Mouse (Mus musculus): ENCODE results near the gene Amfr. TPM values are rescaled to one million over a fixed set of nuclear protein-coding genes. Genes with fewer than 3 reads are reported as not detected.
A peak's percentile ranks its signal among the peaks of the same experiment; 100 is the strongest.

Gene Amfr
- total RNA-seq, 2 experiments from 2014 or later = 69.7 to 70.6 TPM

DNA sequence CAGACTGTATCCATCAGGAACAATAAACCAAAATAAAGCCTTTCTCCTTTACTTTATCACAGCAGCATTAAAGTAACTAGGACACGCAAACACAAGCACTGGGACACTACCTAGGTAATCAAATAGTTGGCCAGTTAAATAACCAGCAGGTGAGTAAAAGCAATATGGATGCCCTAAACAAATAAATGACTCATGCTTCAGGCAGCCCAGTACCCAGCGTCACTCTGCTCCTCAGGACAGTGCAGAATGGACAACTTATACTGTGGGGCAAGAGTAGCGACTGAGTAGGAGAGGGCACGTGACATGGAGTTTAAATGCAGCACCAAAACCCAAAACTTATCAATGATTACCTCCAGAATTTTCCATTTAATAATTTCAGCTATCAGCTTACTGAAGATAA is 22.9 kb downstream of the Amfr start:
- no peak for DNase-seq
- intact Hi-C loops (cut with DNase I; ENCODE audit: low total_unique reads) = no loop called here

DNA sequence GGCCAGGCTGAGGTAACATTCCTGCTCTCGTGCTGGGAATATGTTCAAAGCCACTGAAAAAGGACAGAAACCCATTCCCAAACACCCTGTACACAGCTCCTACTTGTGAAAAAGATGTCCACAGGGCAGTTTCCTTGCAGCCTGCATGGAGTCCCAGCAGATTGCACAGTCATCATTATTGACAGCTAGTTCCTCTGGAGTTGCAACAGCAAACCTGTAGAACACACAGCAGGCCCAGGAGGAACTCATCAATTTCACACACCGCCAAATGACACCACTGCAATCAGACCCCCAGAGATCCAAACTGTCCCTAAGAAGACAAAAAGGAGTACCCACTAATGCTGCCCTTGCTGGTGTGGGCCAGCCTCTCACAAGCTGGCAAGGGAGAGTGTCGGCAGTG is 27.9 kb downstream of the Amfr start:
- DNase-seq = no peak
- intact Hi-C loops (cut with DNase I; ENCODE audit: low total_unique reads) = no loop called here

DNA sequence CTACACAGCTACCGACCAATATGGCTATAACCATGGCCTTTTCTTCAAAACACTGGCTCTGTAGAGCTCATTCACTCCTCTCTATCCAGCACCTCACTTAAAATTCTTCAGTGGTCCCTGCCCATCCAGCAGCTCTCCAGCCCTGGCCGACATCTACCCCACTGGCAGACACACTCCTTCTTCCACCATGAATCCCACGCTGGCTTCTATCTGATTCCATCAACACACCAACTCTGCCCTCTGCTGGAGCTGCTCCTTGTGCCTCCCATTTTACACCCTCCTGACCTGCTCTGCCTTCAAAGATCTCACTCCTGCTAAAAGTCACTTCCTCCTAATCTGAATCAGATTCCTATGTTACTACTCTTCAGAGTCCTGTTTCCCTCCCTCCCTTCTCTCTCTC is 28.8 kb downstream of the Amfr start:
- no peak for DNase-seq
- intact Hi-C loops (cut with DNase I; ENCODE audit: low total_unique reads) = no loop called here

DNA sequence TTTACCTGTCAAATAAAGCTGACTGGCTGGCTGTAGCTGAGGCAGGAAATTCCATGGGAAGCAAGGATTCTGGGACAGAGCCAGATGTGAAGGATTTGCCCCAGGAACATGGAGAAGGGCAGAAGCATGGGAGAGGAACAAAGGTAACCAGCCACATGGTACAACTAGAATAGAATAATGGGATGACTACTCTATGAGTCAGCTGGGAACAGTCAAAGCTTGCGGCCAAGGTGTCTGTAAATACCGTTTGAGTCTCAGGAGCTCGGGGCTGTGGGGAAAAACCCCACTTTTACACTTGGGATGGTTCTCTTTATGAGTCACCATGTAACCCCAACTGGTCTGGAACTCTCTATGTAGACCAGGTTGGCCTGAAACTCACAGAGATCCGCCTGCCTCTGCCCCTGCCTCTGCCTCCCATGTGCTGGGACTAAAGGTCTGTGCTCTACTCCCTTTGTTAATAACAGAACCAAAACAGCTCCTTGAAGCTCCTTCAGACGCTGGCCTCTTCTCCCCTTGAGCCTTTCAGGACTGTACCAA is 30.9 kb downstream of the Amfr start:
- DNase-seq = no peak
- intact Hi-C loops (cut with DNase I; ENCODE audit: low total_unique reads) = no loop called here

DNA sequence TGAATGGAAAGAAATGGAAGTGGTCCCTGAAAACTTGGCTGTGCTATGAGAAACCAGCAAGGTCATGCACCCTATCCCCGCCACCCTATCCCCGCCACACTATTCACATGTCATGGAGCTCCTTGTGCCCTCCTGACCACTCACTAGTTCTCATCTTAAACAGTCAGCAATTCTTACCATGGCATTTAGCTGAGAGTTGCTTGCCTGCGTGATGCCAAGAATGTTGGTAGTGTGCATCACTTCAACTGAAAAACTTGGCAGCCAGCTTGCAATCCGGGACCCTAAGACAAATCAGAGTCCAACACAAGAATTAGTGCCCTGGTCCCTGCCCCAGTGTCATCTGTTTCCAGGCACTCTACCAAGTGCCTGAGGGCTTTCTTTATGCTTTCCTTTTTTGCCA is 32.5 kb downstream of the Amfr start:
- no peak for DNase-seq

DNA sequence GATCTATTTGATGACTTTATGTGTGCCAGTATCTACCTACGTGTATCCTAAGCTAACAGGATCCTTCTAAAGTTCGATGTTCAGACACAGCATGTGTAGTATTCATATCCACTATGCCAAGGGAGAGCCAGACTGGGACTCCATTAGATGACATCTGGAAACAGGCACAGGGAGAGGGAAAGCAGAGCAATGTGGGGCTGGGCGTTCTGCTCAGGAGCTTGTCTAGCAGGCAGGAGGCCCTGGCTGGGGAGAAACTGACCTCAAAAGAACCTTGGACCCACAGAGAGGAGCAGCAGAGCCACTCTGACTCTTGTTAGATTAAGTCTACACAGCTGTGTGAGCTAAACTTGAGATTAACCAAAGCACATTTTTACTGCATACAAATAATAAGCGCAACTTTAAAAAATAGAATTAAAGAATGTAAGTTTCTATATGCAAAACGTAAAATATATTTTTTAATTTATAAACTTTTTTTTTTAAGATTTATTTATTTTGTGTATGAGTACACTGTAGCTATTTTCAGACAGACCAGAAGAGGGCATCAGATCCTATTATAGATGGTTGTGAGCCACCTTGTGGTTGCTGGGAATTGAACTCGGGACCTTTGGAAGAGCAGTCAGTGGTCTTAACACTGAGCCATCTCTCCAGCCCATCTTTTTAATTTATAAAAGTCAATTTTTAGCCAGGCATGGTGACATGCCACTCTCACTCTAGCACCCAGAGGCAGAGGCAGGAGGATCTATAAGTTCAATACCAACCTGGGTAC is 36.0 kb downstream of the Amfr start:
- DNase-seq = no peak

More for the DNA sequence above, 32.5 kb downstream of the Amfr start:
- intact Hi-C loops (cut with DNase I; ENCODE audit: low total_unique reads) = no loop called here

DNA sequence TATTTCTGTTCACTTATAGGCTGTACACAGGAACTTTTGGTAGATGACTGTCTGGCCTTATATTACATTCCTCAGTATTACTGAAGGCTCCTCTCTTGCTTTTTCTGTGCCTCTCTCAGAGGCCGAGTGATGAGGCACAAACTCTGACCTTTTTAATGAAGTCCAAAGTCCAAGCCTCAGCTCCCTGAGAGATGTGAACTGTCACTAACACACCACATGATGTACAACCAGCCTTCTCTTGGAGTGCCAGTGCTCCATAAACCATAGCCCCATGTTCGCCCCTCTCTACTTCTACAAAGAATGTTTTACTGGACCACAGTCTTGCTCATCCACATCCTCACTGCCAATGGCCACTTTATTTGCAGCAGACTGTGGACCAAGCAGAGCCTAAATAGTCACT is 37.3 kb downstream of the Amfr start:
- no peak for DNase-seq
- intact Hi-C loops (cut with DNase I; ENCODE audit: low total_unique reads) = no loop called here

More for the DNA sequence above, 36.0 kb downstream of the Amfr start:
- intact Hi-C loops (cut with DNase I; ENCODE audit: low total_unique reads) = no loop called here

DNA sequence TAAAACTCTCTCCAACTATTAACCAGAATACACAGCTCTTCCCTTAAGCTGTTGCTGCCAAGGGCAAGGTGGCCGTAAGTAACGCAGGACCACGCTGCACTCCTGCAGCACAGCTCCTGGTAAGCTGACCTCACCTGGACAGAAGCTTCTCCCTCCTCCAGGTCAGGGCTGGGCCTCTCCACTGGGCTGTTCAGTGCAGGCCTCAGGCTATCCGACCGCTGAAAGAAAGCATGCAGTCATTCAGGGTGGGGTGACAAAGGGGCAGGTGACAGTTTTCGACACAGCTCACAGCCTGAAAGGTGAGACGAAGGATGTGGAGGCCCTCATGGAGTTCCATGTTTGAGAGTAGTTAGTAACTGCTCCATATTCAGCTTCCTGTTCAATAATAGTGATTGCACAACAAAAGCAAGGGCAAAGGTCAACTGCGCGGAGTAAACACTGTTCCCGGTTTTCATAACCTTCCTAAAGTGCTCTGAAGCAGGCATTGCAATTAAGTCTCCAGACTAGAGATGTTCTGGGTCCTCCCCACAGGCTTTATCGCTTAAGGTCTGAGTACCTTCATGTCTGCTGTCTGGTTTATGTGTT is 37.9 kb downstream of the Amfr start:
- no peak for DNase-seq
- intact Hi-C loops (cut with DNase I; ENCODE audit: low total_unique reads) = no loop called here

DNA sequence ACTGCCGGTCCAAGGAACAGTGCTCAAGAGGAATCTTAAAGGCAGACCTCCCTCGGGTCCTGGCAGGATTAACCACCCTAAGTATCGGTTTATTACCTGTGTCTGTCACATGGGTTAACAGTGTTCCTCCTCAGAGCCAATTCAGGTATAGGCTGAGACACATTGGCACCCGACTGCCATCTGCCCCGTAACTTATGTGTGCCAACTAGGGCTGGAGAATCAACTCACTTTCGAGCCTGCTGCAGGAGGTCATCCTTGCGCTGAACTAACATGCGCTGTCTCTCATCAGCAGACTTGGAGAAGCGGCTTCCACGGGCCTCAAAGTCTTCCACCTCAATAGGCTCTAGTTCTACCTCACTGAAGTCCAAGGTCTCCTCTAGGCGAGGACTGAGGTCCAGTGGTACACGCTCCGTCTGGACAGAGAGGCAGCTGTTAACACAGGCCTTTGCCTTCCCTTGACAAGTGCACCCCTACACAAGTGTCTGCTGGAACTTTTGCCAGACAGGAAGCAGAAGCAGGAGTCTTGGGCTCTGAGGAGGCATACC is 38.7 kb downstream of the Amfr start:
- DNase-seq = no peak
- intact Hi-C loops (cut with DNase I; ENCODE audit: low total_unique reads) = no loop called here

DNA sequence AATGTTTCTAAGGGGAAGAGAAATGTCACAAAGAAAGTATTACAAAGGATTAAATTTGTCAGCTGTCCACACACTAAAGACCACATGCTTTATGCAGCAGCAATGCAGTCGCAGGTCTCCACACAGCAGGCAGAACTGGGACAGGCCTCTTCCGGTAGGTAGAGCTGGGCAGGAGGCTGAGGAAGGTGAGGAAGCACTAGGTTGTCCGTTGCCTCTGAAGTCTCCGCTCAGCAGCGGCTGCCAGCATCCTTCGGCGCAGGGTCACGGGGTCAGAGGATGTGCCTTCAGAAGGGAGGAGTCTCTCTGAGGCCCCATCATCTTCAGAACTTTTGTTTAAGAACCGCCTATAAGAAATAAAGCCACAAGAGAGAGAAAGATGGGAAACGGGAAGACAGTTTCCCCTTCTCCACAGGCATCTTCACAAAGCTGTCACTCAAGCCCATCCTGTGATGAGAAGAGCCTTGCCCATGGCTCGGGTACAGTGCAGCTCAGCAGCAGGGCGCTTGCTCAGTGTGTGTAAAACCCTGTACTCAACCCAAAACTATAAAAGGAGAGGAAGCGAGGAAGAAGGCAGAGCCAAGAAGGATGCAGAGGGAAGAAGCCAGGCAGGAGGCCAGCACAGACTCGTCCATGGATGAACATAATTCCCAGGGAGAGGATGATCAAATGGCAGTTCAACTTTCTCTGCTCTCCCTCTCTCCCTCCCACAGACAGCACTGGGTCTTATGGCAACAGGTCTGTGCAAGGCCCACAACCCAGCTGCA is 39.5 kb downstream of the Amfr start:
- intact Hi-C loops (cut with DNase I; ENCODE audit: low total_unique reads) = no loop called here
- no peak for DNase-seq

DNA sequence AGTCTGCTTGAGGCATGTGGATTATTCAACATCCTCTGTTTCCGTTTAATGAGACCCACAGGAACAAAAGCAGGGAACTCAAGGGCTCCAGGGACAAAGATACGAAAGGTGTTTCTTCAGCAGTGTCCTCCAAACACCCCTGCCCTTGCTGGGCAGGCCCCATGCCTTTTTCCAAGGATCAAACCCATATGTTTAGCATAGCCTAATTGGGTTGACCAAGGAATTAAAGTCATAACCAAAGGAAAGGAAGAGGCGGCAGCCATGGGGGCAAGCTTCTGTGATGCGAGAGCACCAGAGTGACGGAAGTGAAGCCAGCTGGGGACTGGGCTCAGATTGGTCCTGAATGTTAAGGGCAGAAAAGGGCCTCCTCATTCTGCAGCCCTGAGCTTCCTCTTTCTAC is 40.4 kb downstream of the Amfr start:
- no peak for DNase-seq
- intact Hi-C loops (cut with DNase I; ENCODE audit: low total_unique reads) = no loop called here

DNA sequence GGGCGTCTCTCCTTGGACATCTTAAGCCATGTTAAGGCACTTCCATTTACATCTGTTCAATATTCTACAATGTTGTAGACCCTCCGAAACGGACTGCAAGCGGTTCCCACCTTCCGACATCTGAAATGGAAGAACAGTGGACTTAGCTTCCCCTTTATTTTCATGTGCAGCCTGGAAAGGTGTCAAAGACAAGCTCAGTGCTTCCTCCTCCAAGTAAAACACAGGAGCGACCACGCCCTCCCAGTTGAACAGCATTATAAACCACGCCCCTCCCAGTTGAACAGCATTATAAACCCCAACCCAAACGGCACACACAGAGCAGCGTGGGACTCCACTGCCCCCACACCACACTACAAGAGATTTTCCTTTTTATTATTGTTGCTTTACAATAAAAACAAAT is 41.2 kb downstream of the Amfr start:
- intact Hi-C loops (cut with DNase I; ENCODE audit: low total_unique reads) = no loop called here
- no peak for DNase-seq

DNA sequence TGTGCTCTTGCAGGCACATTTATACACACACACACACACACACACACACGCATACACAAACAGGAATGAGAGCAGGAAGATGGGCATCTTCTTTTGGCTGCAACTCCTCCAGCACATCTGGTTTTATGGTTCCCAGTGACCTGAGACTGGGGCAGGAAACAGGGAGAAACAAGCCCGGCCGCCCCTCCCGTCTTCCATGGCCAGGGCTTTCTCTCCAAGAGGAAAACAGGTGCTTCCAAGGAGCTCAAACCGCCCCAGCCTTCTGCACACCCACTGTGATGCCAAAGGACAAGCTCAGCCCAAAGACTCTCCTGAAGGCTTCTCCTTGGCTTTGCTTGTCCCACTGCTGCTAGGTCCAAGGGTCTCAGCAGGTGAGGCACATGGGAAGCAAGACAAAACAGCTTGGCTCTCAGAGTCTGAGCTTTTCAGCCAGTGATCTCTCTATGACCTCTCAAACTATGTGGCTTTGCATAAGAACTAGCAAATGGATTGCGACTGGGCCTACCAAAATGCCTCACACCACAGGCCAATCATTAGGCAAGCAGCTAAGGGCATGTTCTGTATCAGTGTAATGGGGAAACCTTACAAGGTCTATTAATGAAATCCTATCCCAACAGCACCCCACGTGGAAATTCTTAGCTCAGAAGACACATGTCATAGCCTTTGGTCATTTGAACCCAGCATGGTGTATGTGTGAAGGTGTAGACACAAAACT is 42.9 kb downstream of the Amfr start:
- no peak for DNase-seq
- intact Hi-C loops (cut with DNase I; ENCODE audit: low total_unique reads) = no loop called here

DNA sequence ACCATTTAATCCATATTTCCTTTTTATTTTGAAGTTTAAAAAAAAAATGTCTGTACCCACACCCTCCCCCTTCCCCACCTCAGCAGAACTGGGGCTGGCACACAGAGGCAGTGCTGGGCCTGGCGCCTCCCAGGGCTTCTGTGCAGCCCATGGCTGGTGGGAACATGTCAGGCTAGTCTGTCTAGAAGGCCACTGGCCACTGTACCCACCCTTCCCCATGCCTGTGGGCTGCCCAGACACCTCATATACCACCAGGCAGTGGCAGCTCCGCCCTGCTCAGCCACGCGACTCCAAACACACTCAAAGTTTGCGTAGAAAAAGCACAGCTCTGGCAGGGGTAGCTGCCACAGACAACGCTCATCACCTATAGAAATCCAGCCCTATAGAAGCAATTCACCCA is 44.3 kb downstream of the Amfr start:
- no peak for DNase-seq

DNA sequence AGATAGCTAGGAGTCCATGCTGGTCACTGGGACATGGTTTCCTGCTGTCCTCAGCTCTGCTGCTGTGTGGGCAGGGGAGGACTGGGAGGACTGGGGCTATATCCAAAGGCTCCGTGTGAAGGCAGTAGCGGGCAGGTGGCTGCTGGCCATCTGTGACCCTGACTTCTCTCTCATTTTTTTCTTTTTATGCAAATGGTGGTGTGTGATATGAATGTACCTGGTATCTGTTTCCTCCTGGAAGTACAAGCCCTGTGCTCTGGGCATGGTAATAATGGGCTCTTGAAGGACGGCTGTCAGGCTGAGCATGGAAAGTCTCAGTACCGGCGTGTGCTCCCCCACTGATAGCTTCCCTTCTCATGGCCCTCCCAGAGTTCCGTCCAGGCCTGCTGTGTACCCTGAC is 51.7 kb downstream of the Amfr start:
- DNase-seq = no peak
- intact Hi-C loops (cut with DNase I; ENCODE audit: low total_unique reads) = no loop called here

More for the DNA sequence above, 44.3 kb downstream of the Amfr start:
- intact Hi-C loops (cut with DNase I; ENCODE audit: low total_unique reads) = no loop called here

DNA sequence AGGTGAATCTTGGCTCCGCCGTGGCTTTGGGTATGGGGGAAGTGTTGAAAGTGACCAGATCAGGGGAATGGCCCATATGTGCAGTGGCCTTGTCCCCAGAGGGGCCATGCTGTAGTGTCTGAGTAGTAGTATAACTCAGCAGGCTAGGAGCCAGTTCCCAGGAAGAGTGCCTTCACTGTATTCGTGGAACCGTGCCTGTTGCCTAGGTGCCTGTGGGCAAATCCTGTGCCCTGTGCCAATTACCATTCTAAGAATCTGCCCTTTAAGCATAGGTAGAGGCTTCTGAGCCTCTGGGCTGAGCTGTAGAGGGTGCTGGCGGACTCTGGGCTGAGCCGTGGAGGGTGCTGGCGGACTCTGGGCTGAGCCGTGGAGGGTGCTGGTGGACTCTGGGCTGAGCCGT is 54.2 kb downstream of the Amfr start:
- peak; percentile 2 for DNase-seq
- intact Hi-C loops (cut with DNase I; ENCODE audit: low total_unique reads) = no loop called here

DNA sequence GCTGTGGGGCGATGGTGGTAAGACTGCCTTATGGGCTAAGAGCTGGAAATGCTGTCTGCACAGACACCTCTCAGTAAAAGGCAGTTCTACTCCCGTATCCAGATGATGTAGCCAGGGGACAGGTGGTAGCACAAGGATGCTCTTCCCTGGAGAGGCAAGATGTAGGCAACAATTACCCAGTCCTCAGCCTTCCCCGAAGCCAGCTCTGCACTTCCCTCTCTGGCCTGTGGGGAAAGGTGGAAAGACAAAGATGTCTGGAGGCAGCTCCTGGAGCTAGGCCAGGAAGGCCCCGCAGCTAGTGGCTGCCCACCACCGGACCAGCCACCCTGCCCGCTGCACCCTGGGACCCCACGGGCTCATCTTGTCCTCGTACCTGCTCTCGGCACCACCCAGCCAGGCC is 60.1 kb downstream of the Amfr start:
- intact Hi-C loops (cut with DNase I; ENCODE audit: low total_unique reads) = no loop called here
- peak; percentile 3 for DNase-seq

DNA sequence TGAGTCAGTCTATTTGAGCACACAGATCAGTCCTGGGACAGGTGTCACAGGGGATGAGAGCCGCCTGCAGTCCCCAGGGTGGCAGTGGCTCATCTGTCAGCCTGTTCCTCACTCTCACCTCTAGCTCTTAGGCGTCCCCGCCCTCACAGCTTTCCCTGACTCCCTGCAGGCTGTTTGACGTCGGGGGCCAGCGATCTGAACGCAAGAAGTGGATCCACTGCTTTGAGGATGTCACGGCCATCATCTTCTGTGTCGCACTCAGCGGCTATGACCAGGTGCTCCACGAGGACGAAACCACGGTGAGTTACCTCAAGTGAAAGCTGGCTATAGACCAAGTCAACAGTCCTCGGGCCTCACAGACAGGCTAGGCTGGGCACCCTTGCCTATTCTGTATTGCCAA is 62.5 kb downstream of the Amfr start:
- DNase-seq = peak; percentile 2
- intact Hi-C loops (cut with DNase I; ENCODE audit: low total_unique reads) = no loop called here

DNA sequence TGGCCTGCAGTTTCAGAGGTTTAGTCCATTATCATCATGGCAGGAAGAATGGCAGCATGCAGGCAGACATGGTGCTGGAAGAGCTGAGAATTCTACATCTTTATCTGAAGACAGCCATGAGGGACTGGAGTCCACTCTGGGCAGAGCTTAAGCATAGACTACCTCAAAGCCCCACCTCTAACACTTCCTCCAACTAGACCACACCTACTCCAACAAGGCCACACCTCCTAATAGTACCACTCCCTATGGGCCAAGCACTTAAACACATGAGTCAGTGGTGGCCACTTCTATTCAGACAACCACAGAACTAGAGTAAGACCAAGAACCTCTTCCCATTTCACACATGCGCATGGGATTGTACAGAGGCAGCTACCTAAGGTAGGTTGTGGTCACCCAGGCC is 66.2 kb downstream of the Amfr start:
- DNase-seq = no peak
- intact Hi-C loops (cut with DNase I; ENCODE audit: low total_unique reads) = no loop called here

DNA sequence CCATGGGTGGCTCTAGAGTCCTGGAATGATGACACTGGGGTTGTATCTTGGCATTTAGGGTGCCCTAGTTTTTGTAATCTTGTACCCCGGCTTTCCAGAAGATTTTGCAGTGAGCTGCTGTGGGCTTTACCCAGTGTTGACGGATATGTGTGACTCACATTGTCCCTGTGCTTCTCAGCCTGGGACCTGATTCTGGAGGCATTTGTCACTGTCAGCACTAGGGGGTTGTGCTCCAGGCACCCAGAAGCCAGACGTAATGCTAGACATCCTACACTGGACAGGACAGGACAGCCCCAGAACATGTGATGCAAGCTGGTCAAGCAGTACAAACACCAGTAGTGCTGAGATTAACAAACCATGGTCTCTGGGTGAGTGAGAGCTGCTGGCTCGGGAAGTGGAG is 66.9 kb downstream of the Amfr start:
- no peak for DNase-seq
- intact Hi-C loops (cut with DNase I; ENCODE audit: low total_unique reads) = no loop called here

Measured in gastrocnemius, postnatal 14 days (tissue).